Mouse (Mus musculus): ENCODE data around the gene Mnat1. TPM values are rescaled to one million over a fixed set of nuclear protein-coding genes. Genes with fewer than 3 reads are reported as not detected.
A peak's percentile ranks its signal among the peaks of the same experiment; 100 is the strongest.

Mnat1 gene
- polyA plus RNA-seq, 1 experiment from 2014 or later, result 36.6 TPM

DNA sequence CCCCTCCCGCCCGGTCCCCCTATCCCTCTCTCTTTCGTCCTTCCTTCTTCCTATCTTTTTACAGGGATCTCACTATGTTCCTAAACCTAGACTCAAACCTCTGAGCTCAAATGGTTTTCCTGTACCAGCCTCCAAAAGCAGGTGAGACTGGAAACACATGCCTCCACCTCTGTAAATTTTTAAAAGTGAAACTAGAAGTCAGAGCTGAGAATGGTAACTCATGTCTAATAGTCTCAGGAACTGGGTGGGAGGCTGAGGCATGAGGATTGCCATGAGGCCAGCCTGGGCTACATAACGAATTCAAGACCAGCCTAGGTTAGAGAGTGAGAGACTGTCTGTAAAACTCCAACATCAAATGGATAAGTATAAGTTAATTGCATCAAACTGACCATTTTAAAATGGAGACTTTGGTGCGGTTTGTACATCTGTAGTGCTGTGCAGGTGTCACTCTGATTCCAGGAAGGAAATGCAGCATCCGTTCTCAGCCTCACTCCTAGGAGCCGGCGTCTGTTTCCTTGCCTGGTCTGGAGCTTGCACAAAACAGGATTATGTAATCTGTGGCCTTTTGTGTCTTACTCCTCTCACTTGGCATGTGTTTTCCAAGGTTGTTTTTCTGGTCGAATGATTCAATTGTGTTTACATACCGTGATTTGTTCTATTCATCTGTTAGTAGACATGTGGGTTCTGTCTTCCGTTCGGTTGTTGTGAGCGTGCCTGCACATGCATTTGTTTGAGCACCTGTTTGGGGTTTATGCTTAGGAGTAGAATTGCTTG lies 39.1 kb downstream of the Mnat1 start:
- H3K9ac ChIP-seq (replicated peaks; ENCODE audit: low read depth, low read length), result no peak overlapping the region
- H3K9me3 ChIP-seq (ENCODE audit: control insufficient read depth, low read depth, low read length), result no peaks in the 10 kb centered on the region; the same call in 1 of the 2 replicates
- no peaks in the 10 kb centered on the region for H3K27me3 ChIP-seq (ENCODE audit: control insufficient read depth, insufficient read depth, low read length)
- H3K4me2 ChIP-seq (replicated peaks; ENCODE audit: low read depth, low read length), result no peak overlapping the region
- no peak overlapping the region for H3K27ac ChIP-seq (ENCODE audit: low read length)
- H3K4me3 ChIP-seq (ENCODE audit: low read depth, low read length), result no peak overlapping the region
- ATAC-seq (ENCODE audit: insufficient number of reproducible peaks, insufficient read depth, low FRiP score, low read depth), result no peak
- H3K36me3 ChIP-seq (ENCODE audit: control insufficient read depth, insufficient read depth, low read length), result no peaks in the 10 kb centered on the region
- WGBS, result 81% methylated on average over 13 of the region's 13 CpGs
- no peaks in the 10 kb centered on the region for H3K4me1 ChIP-seq (ENCODE audit: control insufficient read depth, insufficient read depth, low read length)

- no peaks in the 10 kb centered on the region for H3K4me1 ChIP-seq (ENCODE audit: control insufficient read depth, insufficient read depth, low read length)
- H3K4me2 ChIP-seq (replicated peaks; ENCODE audit: low read depth, low read length), result no peak overlapping the region
- H3K36me3 ChIP-seq (ENCODE audit: control insufficient read depth, insufficient read depth, low read length), result 0 out of 2 replicates have a peak, but pooled peaks cover 4% of the 10 kb centered on the region
- ATAC-seq (ENCODE audit: insufficient number of reproducible peaks, insufficient read depth, low FRiP score, low read depth), result no peak
- H3K9ac ChIP-seq (replicated peaks; ENCODE audit: low read depth, low read length), result no peak overlapping the region
- H3K9me3 ChIP-seq (ENCODE audit: control insufficient read depth, low read depth, low read length), result no peaks in the 10 kb centered on the region; the same call in 1 of the 2 replicates
- H3K4me3 ChIP-seq (ENCODE audit: low read depth, low read length), result no peak overlapping the region
- no peaks in the 10 kb centered on the region for H3K27me3 ChIP-seq (ENCODE audit: control insufficient read depth, insufficient read depth, low read length)
- WGBS, result 86% methylated on average over 6 of the region's 6 CpGs
- H3K27ac ChIP-seq (ENCODE audit: low read length), result no peak overlapping the region
Observed at GRCm38 (mm10) chr12:73170794-73171193, 47.3 kb downstream of the Mnat1 start.

DNA sequence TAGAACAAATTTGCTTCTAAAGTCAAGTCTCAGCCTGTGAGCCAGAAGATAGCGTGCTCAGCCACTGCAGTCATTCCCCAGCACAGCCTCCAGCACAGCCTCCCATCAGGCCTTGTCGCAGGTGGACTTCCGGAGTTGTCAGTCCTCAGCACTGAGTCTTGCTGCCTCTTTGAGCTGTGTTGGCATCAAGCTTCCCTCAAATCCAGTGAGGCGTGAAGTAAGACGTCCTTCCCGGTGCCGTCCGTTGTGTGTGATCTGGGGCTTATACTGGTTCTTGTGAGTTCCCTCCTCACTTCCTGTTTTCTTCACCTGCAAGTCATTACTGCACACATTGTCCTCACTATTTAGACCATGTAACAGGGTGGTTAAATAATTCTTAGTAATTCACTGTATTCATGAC lies 60.4 kb downstream of the Mnat1 start:
- WGBS, result 91% methylated on average over 8 of the region's 8 CpGs
- no peak overlapping the region for H3K9ac ChIP-seq (replicated peaks; ENCODE audit: low read depth, low read length)
- H3K27ac ChIP-seq (ENCODE audit: low read length), result no peak overlapping the region
- no peak overlapping the region for H3K4me3 ChIP-seq (ENCODE audit: low read depth, low read length)
- no peak for ATAC-seq (ENCODE audit: insufficient number of reproducible peaks, insufficient read depth, low FRiP score, low read depth)
- no peaks in the 10 kb centered on the region for H3K36me3 ChIP-seq (ENCODE audit: control insufficient read depth, insufficient read depth, low read length)
- H3K9me3 ChIP-seq (ENCODE audit: control insufficient read depth, low read depth, low read length), result no peaks in the 10 kb centered on the region
- no peaks in the 10 kb centered on the region for H3K27me3 ChIP-seq (ENCODE audit: control insufficient read depth, insufficient read depth, low read length)
- no peaks in the 10 kb centered on the region for H3K4me1 ChIP-seq (ENCODE audit: control insufficient read depth, insufficient read depth, low read length)
- no peak overlapping the region for H3K4me2 ChIP-seq (replicated peaks; ENCODE audit: low read depth, low read length)

DNA sequence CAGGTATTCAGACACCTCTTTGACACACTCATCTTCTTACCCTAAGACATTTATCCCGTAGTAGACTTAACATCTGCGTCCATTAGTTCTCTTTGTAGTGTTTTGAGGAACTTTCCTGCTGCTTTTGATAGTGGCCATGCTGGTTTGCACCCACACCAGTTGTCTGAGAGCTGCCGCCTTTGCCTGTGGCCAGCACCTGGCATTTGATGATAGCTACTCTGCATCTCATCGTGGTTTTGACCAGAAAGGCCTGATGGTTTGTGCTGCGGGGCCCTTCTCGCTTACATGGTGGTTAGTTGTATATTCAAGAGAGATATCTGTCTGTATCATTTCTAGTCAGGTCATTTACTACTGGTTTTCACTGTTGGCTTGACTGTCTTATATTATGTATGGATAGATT lies 73.8 kb downstream of the Mnat1 start:
- no peak overlapping the region for H3K9ac ChIP-seq (replicated peaks; ENCODE audit: low read depth, low read length)
- ATAC-seq (ENCODE audit: insufficient number of reproducible peaks, insufficient read depth, low FRiP score, low read depth), result no peak
- no peaks in the 10 kb centered on the region for H3K27me3 ChIP-seq (ENCODE audit: control insufficient read depth, insufficient read depth, low read length)
- no peaks in the 10 kb centered on the region for H3K9me3 ChIP-seq (ENCODE audit: control insufficient read depth, low read depth, low read length)
- H3K4me3 ChIP-seq (ENCODE audit: low read depth, low read length), result no peak overlapping the region
- H3K4me2 ChIP-seq (replicated peaks; ENCODE audit: low read depth, low read length), result no peak overlapping the region
- 88% methylated on average over 6 of the region's 6 CpGs for WGBS
- no peaks in the 10 kb centered on the region for H3K36me3 ChIP-seq (ENCODE audit: control insufficient read depth, insufficient read depth, low read length)
- no peaks in the 10 kb centered on the region for H3K4me1 ChIP-seq (ENCODE audit: control insufficient read depth, insufficient read depth, low read length)
- H3K27ac ChIP-seq (ENCODE audit: low read length), result no peak overlapping the region

DNA sequence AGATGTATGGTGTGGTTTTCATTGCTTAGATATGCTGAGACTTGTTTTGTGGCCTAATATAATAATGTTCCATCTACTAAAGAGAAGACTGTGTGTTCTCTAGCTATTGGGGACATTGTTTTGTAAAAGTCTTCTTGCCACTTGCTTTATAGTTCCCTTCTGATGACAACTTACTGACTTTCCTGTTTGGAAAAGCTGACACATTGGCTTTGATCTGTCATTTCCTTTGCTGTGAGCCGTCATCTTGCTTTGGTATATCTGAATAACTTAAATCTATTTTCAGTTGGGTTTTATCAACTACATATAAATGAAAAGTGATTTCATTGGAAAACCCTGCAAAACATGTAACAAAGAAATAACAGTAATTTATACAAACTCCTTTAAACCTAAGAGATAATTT lies 74.9 kb downstream of the Mnat1 start:
- WGBS, result 71% methylated on average over 1 of the region's 1 CpGs
- no peak for ATAC-seq (ENCODE audit: insufficient number of reproducible peaks, insufficient read depth, low FRiP score, low read depth)
- no peak overlapping the region for H3K27ac ChIP-seq (ENCODE audit: low read length)
- H3K9me3 ChIP-seq (ENCODE audit: control insufficient read depth, low read depth, low read length), result no peaks in the 10 kb centered on the region
- H3K4me3 ChIP-seq (ENCODE audit: low read depth, low read length), result no peak overlapping the region
- no peaks in the 10 kb centered on the region for H3K4me1 ChIP-seq (ENCODE audit: control insufficient read depth, insufficient read depth, low read length)
- H3K4me2 ChIP-seq (replicated peaks; ENCODE audit: low read depth, low read length), result no peak overlapping the region
- H3K9ac ChIP-seq (replicated peaks; ENCODE audit: low read depth, low read length), result no peak overlapping the region
- no peaks in the 10 kb centered on the region for H3K27me3 ChIP-seq (ENCODE audit: control insufficient read depth, insufficient read depth, low read length)
- H3K36me3 ChIP-seq (ENCODE audit: control insufficient read depth, insufficient read depth, low read length), result no peaks in the 10 kb centered on the region

DNA sequence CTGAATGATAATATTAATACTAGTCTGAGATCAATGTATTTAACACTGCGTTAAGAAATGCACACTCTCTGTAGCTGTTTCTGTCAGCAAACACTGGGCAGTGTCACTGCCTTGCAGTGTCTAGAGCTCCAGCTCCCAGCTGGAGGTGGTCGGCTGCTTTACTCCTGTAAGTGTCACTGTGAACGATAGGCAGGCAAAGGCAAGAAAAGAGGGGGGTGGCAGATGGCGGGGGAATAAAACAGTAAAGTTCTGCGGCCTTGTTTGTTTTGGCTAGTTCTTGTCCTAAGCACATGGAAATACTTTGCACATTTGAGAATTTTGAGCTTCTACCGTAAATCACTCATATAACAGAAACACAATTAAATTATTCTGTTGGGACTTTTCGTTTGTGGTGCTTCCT lies 75.9 kb downstream of the Mnat1 start:
- no peak for ATAC-seq (ENCODE audit: insufficient number of reproducible peaks, insufficient read depth, low FRiP score, low read depth)
- Histone ChIP-seq H3K9me3 (ENCODE audit: control insufficient read depth, low read depth, low read length) (no peaks in the 10 kb centered on the region), H3K27ac (ENCODE audit: low read length) (no peak overlapping the region), H3K4me2 (replicated peaks; ENCODE audit: low read depth, low read length) (no peak overlapping the region), H3K36me3 (ENCODE audit: control insufficient read depth, insufficient read depth, low read length) (no peaks in the 10 kb centered on the region), H3K9ac (replicated peaks; ENCODE audit: low read depth, low read length) (no peak overlapping the region), H3K4me1 (ENCODE audit: control insufficient read depth, insufficient read depth, low read length) (no peaks in the 10 kb centered on the region), H3K27me3 (ENCODE audit: control insufficient read depth, insufficient read depth, low read length) (no peaks in the 10 kb centered on the region), H3K4me3 (ENCODE audit: low read depth, low read length) (no peak overlapping the region)
- WGBS, result 50% methylated on average over 7 of the region's 7 CpGs

GRCm38 (mm10) chr12:73201587-73201986 lies 78.1 kb downstream of the Mnat1 start:
- ATAC-seq (ENCODE audit: insufficient number of reproducible peaks, insufficient read depth, low FRiP score, low read depth), result no peak
- no peak overlapping the region for H3K27ac ChIP-seq (ENCODE audit: low read length)
- no peaks in the 10 kb centered on the region for H3K36me3 ChIP-seq (ENCODE audit: control insufficient read depth, insufficient read depth, low read length)
- H3K4me3 ChIP-seq (ENCODE audit: low read depth, low read length), result no peak overlapping the region
- WGBS, result 57% methylated on average over 3 of the region's 3 CpGs
- H3K4me2 ChIP-seq (replicated peaks; ENCODE audit: low read depth, low read length), result no peak overlapping the region
- no peak overlapping the region for H3K9ac ChIP-seq (replicated peaks; ENCODE audit: low read depth, low read length)
- 0 out of 2 replicates have a peak, but pooled peaks cover 5% of the 10 kb centered on the region for H3K4me1 ChIP-seq (ENCODE audit: control insufficient read depth, insufficient read depth, low read length)
- no peaks in the 10 kb centered on the region for H3K9me3 ChIP-seq (ENCODE audit: control insufficient read depth, low read depth, low read length)
- H3K27me3 ChIP-seq (ENCODE audit: control insufficient read depth, insufficient read depth, low read length), result no peaks in the 10 kb centered on the region

DNA sequence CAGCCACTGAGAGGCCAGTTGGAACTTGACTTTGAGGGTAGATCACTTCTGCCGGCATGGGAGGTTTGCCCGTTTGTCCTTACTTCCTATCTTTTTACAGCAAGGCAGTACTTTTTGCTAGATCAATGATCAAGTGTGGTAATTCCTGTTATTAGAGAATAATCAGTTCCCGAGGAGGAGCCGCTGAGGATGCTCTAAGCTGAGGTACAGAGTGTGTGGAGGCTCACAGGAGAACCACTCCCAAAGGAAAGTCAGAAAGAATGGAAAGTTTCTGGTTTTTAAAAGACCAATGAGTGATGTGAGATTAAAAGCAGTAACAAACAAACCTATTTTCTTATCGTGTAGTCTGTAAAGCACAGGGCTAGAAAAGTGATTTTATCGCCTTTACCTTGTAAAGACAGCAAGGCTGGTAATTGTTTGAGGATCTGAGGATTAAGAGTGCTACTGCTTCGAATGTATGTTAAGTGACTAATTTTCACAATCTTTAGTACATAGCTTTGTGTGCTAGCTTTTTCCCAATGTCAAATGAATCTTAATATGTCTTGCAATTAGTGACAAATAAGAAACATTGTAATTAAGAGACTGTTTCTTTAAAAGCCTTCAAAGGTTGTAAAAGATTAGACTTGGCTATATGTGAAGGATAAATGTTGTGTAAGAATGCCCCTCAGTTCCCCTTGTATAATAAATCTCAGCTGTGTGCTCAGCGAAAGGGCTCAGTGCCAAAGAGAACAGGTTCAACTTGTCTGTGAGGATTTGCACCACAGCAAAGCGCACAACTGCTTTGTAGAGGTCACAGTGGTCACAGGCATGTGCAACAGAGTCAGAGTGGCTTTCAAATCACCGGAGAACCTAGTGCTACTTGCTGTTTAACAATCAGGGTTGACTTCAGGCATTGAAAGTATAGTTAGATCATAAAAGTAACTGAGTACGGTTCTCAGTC lies 82.5 kb downstream of the Mnat1 start:
- no peak overlapping the region for H3K9ac ChIP-seq (replicated peaks; ENCODE audit: low read depth, low read length)
- 0 out of 2 replicates have a peak, but pooled peaks cover 9% of the 10 kb centered on the region for H3K4me1 ChIP-seq (ENCODE audit: control insufficient read depth, insufficient read depth, low read length)
- H3K27ac ChIP-seq (ENCODE audit: low read length), result peak overlapping the region; percentile 21; the same call in 1 of the 2 replicates
- H3K9me3 ChIP-seq (ENCODE audit: control insufficient read depth, low read depth, low read length), result no peaks in the 10 kb centered on the region
- no peak overlapping the region for H3K4me3 ChIP-seq (ENCODE audit: low read depth, low read length)
- peak; percentile 76 for ATAC-seq (ENCODE audit: insufficient number of reproducible peaks, insufficient read depth, low FRiP score, low read depth)
- no peaks in the 10 kb centered on the region for H3K27me3 ChIP-seq (ENCODE audit: control insufficient read depth, insufficient read depth, low read length)
- no peak overlapping the region for H3K4me2 ChIP-seq (replicated peaks; ENCODE audit: low read depth, low read length)
- no peaks in the 10 kb centered on the region for H3K36me3 ChIP-seq (ENCODE audit: control insufficient read depth, insufficient read depth, low read length)
- WGBS, result 46% methylated on average over 11 of the region's 11 CpGs

All from stomach, embryonic 14.5 days (tissue).